Mouse (Mus musculus): ENCODE measurements around the gene Esrp2.

DNA sequence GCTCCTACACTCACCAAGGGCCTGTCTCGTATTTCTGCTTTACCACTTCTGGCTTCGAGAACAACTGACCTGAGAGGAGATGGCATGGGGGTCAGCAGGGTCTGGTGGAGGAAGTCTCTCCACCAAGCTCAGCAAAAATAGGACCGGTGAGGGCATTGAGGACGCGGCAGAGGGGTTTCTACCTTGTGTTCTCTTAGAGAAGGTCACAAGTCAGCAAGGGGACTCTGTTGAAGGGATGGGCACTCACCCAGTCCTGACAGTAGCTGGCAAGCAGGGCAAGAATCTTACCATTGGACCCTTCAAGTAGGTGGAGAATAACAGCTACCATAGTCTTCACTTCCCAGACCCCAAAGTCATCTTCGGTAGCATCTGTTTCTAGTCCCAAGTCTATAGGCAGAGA lies 2.8 kb downstream of the Esrp2 start:
- TF ChIP-seq CTCF (IDR thresholded peaks at IDR 0.05; ENCODE audit: control insufficient read depth, insufficient read depth, insufficient read length) (no peak), MYOG (IDR thresholded peaks at IDR 0.05; ENCODE audit: control insufficient read depth, extremely low read depth, insufficient read length) (no peak), USF1 (IDR thresholded peaks at IDR 0.05; ENCODE audit: low read depth) (no peak), MAX (IDR thresholded peaks at IDR 0.05) (no peak), MYOD1 (IDR thresholded peaks at IDR 0.05; ENCODE audit: control insufficient read depth, insufficient read length, low read depth) (no peak)
